Mouse (Mus musculus) CH12.LX (cell line): ENCODE results near the gene Srgap2. TPM values are rescaled to one million over a fixed set of nuclear protein-coding genes. Genes with fewer than 3 reads are reported as not detected.

Source experiments
- DNase-seq: peaks from one replicate; pipeline ENCODE4 v3.0.0-alpha.2; 2013; ENCODE audit errors: extremely low read depth
- H3K27ac ChIP-seq: 2 replicates; pipeline ENCODE4 v1.5.1; 2012; ENCODE audit warnings: low read depth, mild to moderate bottlenecking, control low read depth, moderate library complexity; ENCODE audit not compliant: insufficient read depth
- H3K27me3 ChIP-seq: replicated peaks from 2 replicates; pipeline ENCODE3; 2012; ENCODE audit warnings: inconsistent platforms
- H3K36me3 ChIP-seq, 2 experiments: replicated peaks in 1 of 2; 2 replicates each; pipeline versions ENCODE3 to v1.6.1; 2012; ENCODE audit warnings: inconsistent platforms in 1 of 2, low read length in 1 of 2, mild to moderate bottlenecking in 1 of 2, mixed read lengths in 1 of 2, moderate library complexity in 1 of 2; ENCODE audit not compliant: control insufficient read depth in 1 of 2, insufficient read depth in 1 of 2
- H3K4me1 ChIP-seq, 2 experiments: 2 replicates each; pipeline ENCODE4 v1.6.1; 2012; ENCODE audit warnings: inconsistent platforms in 1 of 2, moderate library complexity in 1 of 2; ENCODE audit not compliant: insufficient read depth in 2 of 2, control insufficient read depth in 1 of 2
- H3K4me2 ChIP-seq: 2 replicates; pipeline ENCODE4 v1.6.1; 2012; ENCODE audit warnings: low read depth, mild to moderate bottlenecking, control low read depth; ENCODE audit not compliant: poor library complexity, insufficient read depth, severe bottlenecking
- H3K4me3 ChIP-seq, 3 experiments: fragments of 150-350 bp in 1 of 3; sonication (generic) in 1 of 3; replicated peaks in 1 of 3; 2 replicates each; pipeline versions ENCODE3 to v1.5.1; 2011 to 2012; ENCODE audit warnings: low read depth in 2 of 3, low read length in 2 of 3, mild to moderate bottlenecking in 2 of 3, moderate library complexity in 2 of 3, control low read depth in 1 of 3, improper control_type of control experiment in 1 of 3, inconsistent platforms in 1 of 3, mixed read lengths in 1 of 3; ENCODE audit not compliant: poor library complexity in 1 of 3
- H3K79me2 ChIP-seq: replicated peaks from 2 replicates; pipeline ENCODE4 v1.6.1; 2012; ENCODE audit warnings: mild to moderate bottlenecking, moderate library complexity; ENCODE audit not compliant: control insufficient read depth, poor library complexity, insufficient read depth, severe bottlenecking; ENCODE audit errors: extremely low read depth
- H3K9ac ChIP-seq: 2 replicates; pipeline ENCODE4 v1.6.1; 2012; ENCODE audit warnings: low read depth, mild to moderate bottlenecking, control low read depth, moderate library complexity; ENCODE audit not compliant: insufficient read depth
- H3K9me3 ChIP-seq: replicated peaks from 2 replicates; pipeline ENCODE3; 2012; ENCODE audit warnings: low read length, inconsistent platforms, mixed read lengths
- BHLHE40 ChIP-seq: IDR thresholded peaks from 2 replicates; pipeline ENCODE4 v1.6.1; 2011; ENCODE audit warnings: mild to moderate bottlenecking, low read depth, low read length, improper control_type of control experiment
- CHD2 ChIP-seq: IDR thresholded peaks from 2 replicates; pipeline ENCODE4 v1.6.1; 2011; ENCODE audit warnings: low read length, improper control_type of control experiment
- CTCF ChIP-seq, 2 experiments: IDR thresholded peaks in 1 of 2; conservative IDR thresholded peaks in 1 of 2; 2 replicates each; pipeline ENCODE4 v1.5.1; 2011 to 2012; ENCODE audit warnings: low read depth in 2 of 2, low read length in 2 of 2, improper control_type of control experiment in 1 of 2, inconsistent platforms in 1 of 2, mild to moderate bottlenecking in 1 of 2, moderate library complexity in 1 of 2
- E2F4 ChIP-seq: IDR thresholded peaks from 2 replicates; pipeline ENCODE4 v1.6.1; 2011; ENCODE audit warnings: low read depth, low read length, improper control_type of control experiment; ENCODE audit not compliant: insufficient replicate concordance
- ELF1 ChIP-seq: IDR thresholded peaks from 2 replicates; pipeline ENCODE4 v1.6.1; 2014; ENCODE audit warnings: low read depth, mild to moderate bottlenecking, inconsistent platforms, low read length, improper control_type of control experiment
- EP300 ChIP-seq: IDR thresholded peaks from 2 replicates; pipeline ENCODE4 v1.6.1; 2011; ENCODE audit warnings: low read length, improper control_type of control experiment
- ETS1 ChIP-seq: conservative IDR thresholded peaks from 2 replicates; pipeline ENCODE4 v1.6.1; 2012; ENCODE audit warnings: low read depth, mild to moderate bottlenecking, inconsistent platforms, low read length, improper control_type of control experiment, moderate library complexity
- GABPA ChIP-seq: IDR thresholded peaks from 2 replicates; pipeline ENCODE4 v1.6.1; 2012; ENCODE audit warnings: low read depth, low read length, improper control_type of control experiment, inconsistent platforms; ENCODE audit not compliant: insufficient replicate concordance
- HCFC1 ChIP-seq: IDR thresholded peaks from 2 replicates; pipeline ENCODE4 v1.6.1; 2012; ENCODE audit warnings: low read depth, mild to moderate bottlenecking, inconsistent platforms, low read length, improper control_type of control experiment
- IRF4 ChIP-seq: IDR thresholded peaks from 2 replicates; pipeline ENCODE4 v1.6.1; 2014; ENCODE audit warnings: low read depth, mild to moderate bottlenecking, inconsistent platforms, low read length, improper control_type of control experiment
- JUND ChIP-seq: conservative IDR thresholded peaks from 2 replicates; pipeline ENCODE4 v1.6.1; 2011; ENCODE audit warnings: low read depth, low read length, improper control_type of control experiment
- KAT2A ChIP-seq: IDR thresholded peaks from 2 replicates; pipeline ENCODE4 v1.6.1; 2012; ENCODE audit warnings: low read length, improper control_type of control experiment, inconsistent platforms; ENCODE audit not compliant: insufficient replicate concordance
- MAFK ChIP-seq: IDR thresholded peaks from 2 replicates; pipeline ENCODE4 v1.6.1; 2011; ENCODE audit warnings: low read length, improper control_type of control experiment; ENCODE audit not compliant: insufficient replicate concordance
- MAX ChIP-seq: IDR thresholded peaks from 2 replicates; pipeline ENCODE4 v1.6.1; 2011; ENCODE audit warnings: low read length, improper control_type of control experiment
- MAZ ChIP-seq: IDR thresholded peaks from 2 replicates; pipeline ENCODE4 v1.6.1; 2012; ENCODE audit warnings: low read depth, mild to moderate bottlenecking, inconsistent platforms, low read length, improper control_type of control experiment, moderate library complexity
- MEF2A ChIP-seq: IDR thresholded peaks from 2 replicates; pipeline ENCODE4 v1.6.1; 2014; ENCODE audit warnings: low read depth, mild to moderate bottlenecking, inconsistent platforms, low read length, improper control_type of control experiment, borderline replicate concordance
- MXI1 ChIP-seq: IDR thresholded peaks from 2 replicates; pipeline ENCODE4 v1.6.1; 2011; ENCODE audit warnings: mild to moderate bottlenecking, low read depth, low read length, improper control_type of control experiment
- MYC ChIP-seq: IDR thresholded peaks from 2 replicates; pipeline ENCODE4 v1.6.1; 2011; ENCODE audit warnings: low read depth, mild to moderate bottlenecking, improper control_type of control experiment, low read length
- NELFE ChIP-seq: IDR thresholded peaks from 2 replicates; pipeline ENCODE4 v1.6.1; 2011; ENCODE audit warnings: low read depth, low read length, improper control_type of control experiment
- NRF1 ChIP-seq: IDR thresholded peaks from 2 replicates; pipeline ENCODE4 v1.6.1; 2014; ENCODE audit warnings: low read depth, mild to moderate bottlenecking, inconsistent platforms, low read length, improper control_type of control experiment, moderate library complexity
- PAX5 ChIP-seq: IDR thresholded peaks from 2 replicates; pipeline ENCODE4 v1.6.1; 2012; ENCODE audit warnings: low read length, inconsistent platforms, mixed read lengths
- POLR2A ChIP-seq: IDR thresholded peaks from 2 replicates; pipeline ENCODE4 v1.6.1; 2011; ENCODE audit warnings: low read depth, mild to moderate bottlenecking, improper control_type of control experiment, low read length
- POLR2AphosphoS2 ChIP-seq: IDR thresholded peaks from 2 replicates; pipeline ENCODE4 v1.6.1; 2011; ENCODE audit warnings: low read depth, low read length, improper control_type of control experiment
- SIN3A ChIP-seq: IDR thresholded peaks from 2 replicates; pipeline ENCODE4 v1.6.1; 2012; ENCODE audit warnings: low read length, improper control_type of control experiment, inconsistent platforms
- SMC3 ChIP-seq: IDR thresholded peaks from 2 replicates; pipeline ENCODE4 v1.6.1; 2011; ENCODE audit warnings: low read depth, low read length, improper control_type of control experiment
- TBP ChIP-seq: conservative IDR thresholded peaks from 2 replicates; pipeline ENCODE4 v1.6.1; 2011; ENCODE audit warnings: low read depth, low read length, improper control_type of control experiment
- TCF12 ChIP-seq: IDR thresholded peaks from 2 replicates; pipeline ENCODE4 v1.6.1; 2014; ENCODE audit warnings: low read depth, mild to moderate bottlenecking, inconsistent platforms, low read length, improper control_type of control experiment
- UBTF ChIP-seq: IDR thresholded peaks from 2 replicates; pipeline ENCODE4 v1.6.1; 2012; ENCODE audit warnings: low read depth, mild to moderate bottlenecking, inconsistent platforms, low read length, improper control_type of control experiment, moderate library complexity
- USF2 ChIP-seq: conservative IDR thresholded peaks from 2 replicates; pipeline ENCODE4 v1.6.1; 2011; ENCODE audit warnings: low read depth, low read length, improper control_type of control experiment
- ZKSCAN1 ChIP-seq: IDR thresholded peaks from 2 replicates; pipeline ENCODE4 v1.6.1; 2012; ENCODE audit warnings: low read depth, inconsistent platforms, low read length, improper control_type of control experiment, borderline replicate concordance
- ZNF384 ChIP-seq: IDR thresholded peaks from 2 replicates; pipeline ENCODE4 v1.6.1; 2012; ENCODE audit warnings: low read depth, low read length, improper control_type of control experiment, inconsistent platforms
- dilution Hi-C: fragments of 300-500 bp; cut with MboI; formaldehyde crosslinking; loops from 2 replicates; pipeline ENCODE4 v1.14.3; 2020; ENCODE audit warnings: low sequenced_read_pairs; ENCODE audit not compliant: extremely low pct_unique_long_range_greater_than_20kb, extremely low pct_ligation_motif_present
- in situ Hi-C: fragments of 300-500 bp; cut with MboI; formaldehyde crosslinking; loops from 3 replicates; pipeline ENCODE4 v1.14.3; 2019; ENCODE audit warnings: low sequenced_read_pairs, low pct_ligation_motif_present, low pct_unique_long_range_greater_than_20kb, mixed read lengths
- polyA plus RNA-seq: library from polyadenylated mRNA; unstranded; fragments of >175 nt; gene quantifications from 2 replicates; pipeline ENCODE4 v1.2.1, GENCODE M21; 2012; ENCODE audit warnings: low read depth; ENCODE audit not compliant: insufficient read length
- total RNA-seq, 2 experiments: library from RNA; depleted of rRNA; stranded (reverse); fragments of 300-350 nt in 1 of 2; fragments of >200 nt in 1 of 2; gene quantifications; 2 replicates each; pipeline ENCODE4 v1.2.3; 2012 to 2014

Srgap2 gene
- total and polyA plus RNA-seq, 3 experiments: 9.7 to 28.1 (median 26.8) TPM

DNA sequence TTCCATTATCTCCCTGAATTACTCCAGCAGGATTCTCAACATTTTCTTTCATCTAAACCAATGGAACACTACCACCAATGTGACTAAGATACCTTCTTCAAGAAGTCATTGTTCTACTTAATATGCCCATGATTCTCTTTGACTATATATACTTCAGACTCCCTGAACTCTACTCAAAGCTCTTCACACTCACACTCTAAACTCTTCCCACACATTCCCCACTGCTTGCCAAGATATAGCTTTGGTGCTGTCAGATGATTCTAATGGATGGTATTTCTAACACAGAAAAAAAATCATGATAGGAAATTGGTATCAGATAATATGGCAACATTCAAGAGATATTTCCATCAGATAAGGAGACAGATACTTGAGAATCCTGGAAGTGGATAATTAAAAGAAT lies 129.0 kb downstream of the Srgap2 start:
- no peaks in the 10 kb centered on the region for H3K4me1 ChIP-seq
- no peaks in the 10 kb centered on the region for H3K27me3 ChIP-seq
- peaks cover 0 to 13% of the 10 kb centered on the region in 2 experiments for H3K36me3 ChIP-seq
- no peak overlapping the region for H3K27ac ChIP-seq
- H3K79me2 ChIP-seq: no peaks in the 10 kb centered on the region
- dilution Hi-C loops: no loop called here
- in situ Hi-C loops: no loop called here
- no peak overlapping the region for H3K4me2 ChIP-seq
- no peak overlapping the region for H3K9ac ChIP-seq
- no peak for DNase-seq
- TF ChIP-seq MAFK: no peak
- TF ChIP-seq USF2: no peak
- TF ChIP-seq ZKSCAN1: no peak
- no peak for TF ChIP-seq ETS1
- no peak for TF ChIP-seq NELFE
- TF ChIP-seq HCFC1: no peak
- TF ChIP-seq PAX5: no peak
- TF ChIP-seq SMC3: no peak
- TF ChIP-seq MAZ: no peak
- TF ChIP-seq IRF4: no peak
- TF ChIP-seq GABPA: no peak
- TF ChIP-seq ELF1: no peak
- TF ChIP-seq ZNF384: no peak
- no peak for TF ChIP-seq POLR2AphosphoS2
- TF ChIP-seq UBTF: no peak
- TF ChIP-seq KAT2A: no peak
- no peak for TF ChIP-seq POLR2A
- H3K9me3 ChIP-seq: no peaks in the 10 kb centered on the region
- H3K4me3 ChIP-seq: no peak overlapping the region

DNA sequence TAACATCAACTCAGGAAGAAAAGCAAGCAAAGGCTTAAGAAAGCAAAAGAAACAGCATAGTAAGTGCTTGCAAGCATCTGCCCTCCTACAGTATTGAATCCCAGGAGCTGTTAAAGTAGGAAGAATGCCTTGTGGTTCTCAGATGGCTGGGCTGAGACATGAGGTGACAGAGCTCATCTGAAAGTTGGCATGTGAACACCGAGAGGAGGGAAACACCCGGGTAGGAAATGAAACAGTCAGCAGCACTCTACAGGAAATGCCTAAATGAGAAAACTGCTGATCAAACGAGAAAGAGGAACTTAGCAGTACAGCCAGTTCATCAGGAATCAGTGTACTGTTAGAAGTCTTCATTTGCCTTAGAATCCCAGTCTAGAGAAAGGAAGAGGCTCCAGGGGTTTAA lies 142.7 kb downstream of the Srgap2 start:
- peaks cover 0 to 16% of the 10 kb centered on the region in 2 experiments for H3K36me3 ChIP-seq
- no peak overlapping the region for H3K4me3 ChIP-seq
- TF ChIP-seq MAFK (peak; percentile 94), IRF4 (peak; percentile 92), BHLHE40 (peak; percentile 92), MXI1 (peak; percentile 67; the same call in 1 of the 2 replicates), USF2 (no peak), MEF2A (peak; percentile 80), SIN3A (peak; percentile 78; the same call in 1 of the 2 replicates), JUND (peak; percentile 73; the same call in 1 of the 2 replicates), ELF1 (peak; percentile 67; the same call in 1 of the 2 replicates), MYC (peak; percentile 88; the same call in 1 of the 2 replicates), MAX (peak; percentile 79), CTCF (conservative IDR thresholded peaks at IDR 0.05 in 1 of 2, IDR thresholded peaks at IDR 0.05 in 1 of 2; ENCODE audit: low read depth in 2 of 2, low read length in 2 of 2) (no peak), TBP (peak; percentile 65; the same call in 1 of the 2 replicates), TCF12 (0 out of 2 replicates have a peak, but pooled peaks have one; percentile 51), ETS1 (peak; percentile 82), GABPA (no peak), E2F4 (0 out of 2 replicates have a peak, but pooled peaks have one; percentile 27), POLR2A (0 out of 2 replicates have a peak, but pooled peaks have one; percentile 19), NRF1 (no peak), EP300 (peak; percentile 93), CHD2 (no peak)
- H3K27me3 ChIP-seq: no peaks in the 10 kb centered on the region
- dilution Hi-C loops: no loop called here
- H3K4me2 ChIP-seq: peak overlapping the region; percentile 82
- peak; percentile 86 for DNase-seq
- peak overlapping the region; percentile 61 for H3K9ac ChIP-seq
- H3K27ac ChIP-seq: peak overlapping the region; percentile 74
- no peaks in the 10 kb centered on the region for H3K79me2 ChIP-seq
- H3K4me1 ChIP-seq: peaks cover 19 to 51% of the 10 kb centered on the region in 2 experiments
- H3K9me3 ChIP-seq: no peaks in the 10 kb centered on the region
- in situ Hi-C loops: no loop called here
